Mouse (Mus musculus) retina, adult 2 months (tissue): Measurements from ENCODE around the gene Gm43517.

Experiments used
- DNase-seq: peaks from one replicate; pipeline ENCODE4 v3.0.0-alpha.2; 2012; ENCODE audit warnings: low read depth, low spot score

Gm43517 gene

GRCm38 (mm10) chr12:49401796-49402130, 16.8 kb downstream of the Gm43517 start:
- no peak for DNase-seq

- DNase-seq = no peak
Observed at GRCm38 (mm10) chr12:49409833-49410232, 24.9 kb downstream of the Gm43517 start.

GRCm38 (mm10) chr12:49417963-49418362, 33.0 kb downstream of the Gm43517 start:
- DNase-seq = no peak
